Mouse (Mus musculus) 3T3-L1 (cell line): ENCODE measurements around the gene Dusp6.

Experiments used
- DNase-seq: peaks from one replicate; pipeline ENCODE4 v3.0.0-alpha.2; 2015; ENCODE audit warnings: low read depth, low spot score

Dusp6 gene

DNA sequence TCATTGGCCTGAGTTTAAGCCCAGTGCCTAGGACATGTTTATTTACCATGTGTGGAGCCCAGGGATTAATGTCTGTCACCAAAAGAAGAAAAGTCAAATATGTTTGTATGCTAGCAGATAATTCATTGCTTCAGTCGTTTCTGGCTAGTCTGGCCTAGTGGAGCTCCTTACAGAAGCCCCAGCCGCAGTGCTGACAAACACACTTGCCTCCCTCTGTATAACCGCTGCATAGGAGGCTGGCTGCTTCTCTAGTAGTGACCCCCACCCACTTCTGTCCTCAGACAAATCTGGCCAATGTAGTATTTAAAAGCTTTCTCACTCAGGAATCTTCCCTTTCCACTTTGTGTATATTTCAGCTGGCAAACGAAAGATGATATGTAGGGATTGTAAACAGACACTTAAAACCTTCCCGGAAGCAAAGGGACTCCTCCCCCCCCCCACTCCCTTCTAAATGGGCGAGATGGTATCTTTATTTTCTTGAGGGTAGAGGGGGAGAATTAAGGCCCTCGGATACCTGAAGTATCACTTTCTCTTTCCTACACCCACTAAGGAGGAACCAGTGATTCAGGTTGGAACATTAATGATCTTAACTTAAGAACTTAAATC is 18.3 kb upstream of the Dusp6 start:
- no peak for DNase-seq

DNA sequence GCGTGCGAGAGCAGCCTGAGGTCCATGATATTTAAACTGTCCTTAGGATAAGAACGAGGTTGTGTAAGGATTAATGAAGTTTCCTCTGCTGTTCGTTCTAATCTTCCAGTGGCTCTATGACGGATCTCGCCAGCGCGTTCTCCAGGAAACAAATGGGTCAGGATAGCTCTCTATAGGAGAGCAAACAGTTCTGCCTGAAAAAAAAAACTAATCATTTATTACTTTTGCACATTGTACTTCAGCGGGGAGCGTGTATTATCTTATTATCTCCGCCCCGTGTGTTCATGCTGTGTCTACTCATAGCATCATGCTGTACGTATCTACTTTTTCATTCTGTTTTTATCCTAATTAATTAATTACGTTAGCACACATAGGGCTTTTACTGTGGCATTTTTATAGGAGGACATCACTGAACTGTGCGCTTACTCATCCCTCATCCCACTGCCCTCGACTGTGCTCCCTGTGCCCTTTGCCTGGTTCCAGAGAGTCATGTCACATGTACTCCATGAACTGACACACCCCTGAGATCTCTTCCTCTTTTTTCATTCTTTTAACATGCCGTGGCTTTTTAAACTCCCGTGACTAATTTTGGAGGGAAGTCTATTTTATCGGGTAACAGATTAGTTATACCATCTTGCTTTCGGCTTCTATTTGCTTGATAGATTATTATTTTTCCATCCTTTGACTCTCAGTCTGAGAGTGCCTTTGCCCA is 16.1 kb upstream of the Dusp6 start:
- DNase-seq, result no peak

DNA sequence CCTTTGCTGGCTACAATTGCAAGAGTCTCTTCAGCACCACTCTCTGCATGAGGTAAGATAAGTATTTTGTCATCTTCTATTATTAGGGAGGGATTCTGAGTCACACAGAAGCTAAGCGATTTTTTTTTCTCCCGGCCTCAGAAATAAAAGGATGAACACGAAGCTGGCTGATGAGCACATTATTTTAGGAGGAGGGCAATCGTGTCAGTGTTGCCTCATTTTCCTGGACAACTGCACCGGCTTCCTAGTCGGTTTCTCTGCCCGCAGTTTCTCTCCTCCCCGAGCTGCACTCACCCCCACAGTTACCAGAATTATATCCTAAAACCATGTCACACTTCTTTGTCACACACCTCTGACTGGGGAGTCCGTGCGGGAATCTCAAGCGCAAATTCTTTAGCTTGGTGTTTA is 12.2 kb upstream of the Dusp6 start:
- DNase-seq, result peak; percentile 72

DNA sequence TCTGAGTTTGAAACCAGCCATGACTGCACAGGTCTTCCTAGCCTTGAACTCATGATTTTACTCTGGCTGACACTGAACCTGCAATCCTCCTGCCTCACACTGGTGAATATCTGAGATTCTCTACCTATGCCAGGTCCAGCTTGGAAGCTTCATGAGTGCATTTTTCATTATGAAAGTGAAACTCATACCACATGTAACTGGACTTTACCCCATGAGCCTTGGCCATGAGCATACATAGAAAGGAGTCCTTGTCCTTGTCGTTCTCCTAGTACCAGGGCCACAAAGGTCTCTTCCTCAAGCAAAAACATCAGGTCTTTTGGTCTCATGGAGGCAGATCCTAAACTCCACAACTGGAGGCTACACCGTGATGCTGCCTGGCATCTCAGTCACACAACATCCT is 9.6 kb upstream of the Dusp6 start:
- no peak for DNase-seq

DNA sequence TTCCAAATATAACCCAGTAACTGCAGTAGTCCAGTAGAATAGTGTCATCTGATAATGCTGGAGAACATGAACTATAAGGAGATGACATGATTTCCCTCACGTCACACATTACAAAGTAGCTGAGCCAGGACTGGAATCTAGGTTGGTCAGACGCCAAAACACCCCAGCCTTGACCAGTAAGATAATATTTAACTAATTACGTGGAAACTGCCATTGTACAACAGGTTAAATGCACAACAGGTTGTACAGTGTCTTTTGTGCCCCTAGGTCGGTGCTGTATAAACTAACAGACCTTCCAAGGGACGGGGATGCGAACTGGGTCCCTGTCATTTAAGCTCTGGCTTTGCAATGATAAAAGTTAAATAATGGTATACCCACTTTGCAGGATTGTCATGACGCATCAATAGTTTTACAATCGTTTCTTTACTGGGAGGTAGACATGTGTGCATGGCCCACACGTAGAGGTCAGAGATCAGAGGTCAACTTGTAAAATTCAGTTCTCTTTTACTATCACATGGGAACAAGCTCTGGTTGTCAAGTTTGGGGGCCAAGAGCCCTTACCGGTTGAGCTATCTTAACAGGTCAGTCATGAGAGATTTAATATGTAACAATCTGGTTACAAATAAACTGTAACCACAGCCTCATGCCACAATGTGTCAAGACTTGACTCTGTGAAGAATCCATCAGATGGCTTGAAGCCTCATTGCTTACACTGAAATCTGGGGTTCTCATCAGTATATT is 7.0 kb upstream of the Dusp6 start:
- DNase-seq, result no peak

DNA sequence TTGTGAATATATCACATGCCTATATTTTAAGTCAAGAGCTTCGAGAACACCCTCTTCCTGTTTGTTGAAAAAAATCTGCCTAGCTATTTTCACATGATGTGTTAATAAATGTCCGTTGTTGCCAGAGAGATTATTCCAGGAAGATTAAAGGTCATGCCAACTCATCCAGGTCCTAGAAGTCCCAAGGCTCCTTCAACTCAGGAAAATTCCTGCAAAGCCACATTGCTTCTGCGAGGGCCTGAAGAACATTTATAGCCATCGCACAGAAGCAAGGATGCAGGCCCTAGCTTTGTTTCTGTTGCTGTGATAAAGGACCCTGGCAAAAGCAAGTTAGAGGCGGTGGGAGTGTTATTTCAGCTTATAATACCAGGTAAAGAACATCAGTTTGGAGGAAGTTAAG is 5.5 kb upstream of the Dusp6 start:
- no peak for DNase-seq

DNA sequence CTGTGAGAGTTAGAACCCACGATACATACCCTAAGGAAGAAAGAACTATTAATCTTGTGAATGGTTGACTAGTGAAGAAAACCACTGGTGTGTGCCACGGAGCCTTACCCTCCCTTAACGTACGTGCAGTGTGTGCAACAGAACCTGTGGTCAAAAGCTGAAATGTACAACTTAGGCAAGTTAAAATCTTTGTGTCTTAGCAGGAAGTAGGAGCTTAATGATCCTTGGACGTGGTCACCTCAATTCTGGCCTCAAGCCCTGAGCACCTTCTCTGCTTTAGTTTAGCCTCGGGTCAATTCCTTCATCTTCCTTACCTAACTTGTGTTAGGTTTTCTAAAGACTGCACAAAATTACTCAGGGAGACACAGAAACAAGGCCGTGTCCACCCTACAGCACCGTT is 3.2 kb upstream of the Dusp6 start:
- no peak for DNase-seq

DNA sequence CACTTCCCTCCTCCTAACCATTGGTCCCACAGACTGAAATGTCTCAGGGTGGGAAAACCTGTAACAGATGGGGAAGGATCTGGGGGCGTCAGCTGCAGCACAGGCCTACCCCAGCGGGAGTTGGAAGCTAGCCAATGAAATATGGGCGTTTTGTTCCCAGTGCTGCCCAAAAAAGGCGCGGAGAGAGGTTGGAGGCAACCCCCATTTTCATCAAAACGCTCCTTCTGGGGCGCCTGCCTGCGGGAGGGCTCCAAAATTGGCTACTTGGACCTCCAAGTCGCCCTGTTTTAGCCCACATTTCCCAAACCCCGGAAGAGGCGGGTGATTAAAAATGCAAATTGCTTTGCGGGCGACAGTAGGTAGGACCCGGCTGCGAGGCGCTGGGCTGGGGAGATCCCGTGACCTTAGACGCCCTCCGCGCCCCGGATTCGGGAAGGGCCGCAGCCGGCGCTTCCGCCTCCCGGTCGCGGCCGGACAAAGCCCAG is 1.8 kb upstream of the Dusp6 start:
- peak; percentile 57 for DNase-seq

DNA sequence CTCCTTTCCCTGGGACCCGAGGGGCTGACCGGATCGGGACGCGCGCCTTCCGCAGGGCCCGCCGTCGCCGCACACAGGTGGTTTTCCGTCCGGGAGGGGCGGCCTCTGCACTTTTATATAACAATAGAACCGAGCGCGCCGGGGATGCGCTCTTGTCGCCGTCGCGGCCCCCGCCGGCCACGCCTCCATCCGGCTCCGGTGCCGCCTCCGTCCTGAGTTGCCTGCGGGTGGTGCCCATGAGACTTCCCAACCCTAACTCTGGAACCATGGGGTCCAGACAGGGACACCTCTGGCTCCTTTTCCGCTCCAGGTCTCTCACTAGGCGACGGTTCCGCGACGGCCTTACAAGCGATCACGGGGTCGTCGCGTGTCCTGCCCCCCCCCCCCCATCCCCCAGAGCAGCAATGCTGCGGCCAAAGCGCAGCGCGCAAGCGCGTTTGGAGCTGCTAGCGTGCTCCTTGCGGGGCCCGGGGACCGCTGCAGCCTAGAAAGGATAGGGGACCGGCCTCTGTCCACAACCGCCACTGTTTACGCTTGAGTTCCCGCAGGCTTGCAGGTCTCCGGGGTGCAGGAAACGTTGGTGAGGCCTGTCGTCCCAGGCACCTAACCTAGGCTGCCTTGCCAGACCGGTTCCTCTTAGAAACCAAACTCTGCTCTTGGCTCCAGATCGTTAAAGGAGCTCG is 1.3 kb upstream of the Dusp6 start:
- DNase-seq, result peak; percentile 73

DNA sequence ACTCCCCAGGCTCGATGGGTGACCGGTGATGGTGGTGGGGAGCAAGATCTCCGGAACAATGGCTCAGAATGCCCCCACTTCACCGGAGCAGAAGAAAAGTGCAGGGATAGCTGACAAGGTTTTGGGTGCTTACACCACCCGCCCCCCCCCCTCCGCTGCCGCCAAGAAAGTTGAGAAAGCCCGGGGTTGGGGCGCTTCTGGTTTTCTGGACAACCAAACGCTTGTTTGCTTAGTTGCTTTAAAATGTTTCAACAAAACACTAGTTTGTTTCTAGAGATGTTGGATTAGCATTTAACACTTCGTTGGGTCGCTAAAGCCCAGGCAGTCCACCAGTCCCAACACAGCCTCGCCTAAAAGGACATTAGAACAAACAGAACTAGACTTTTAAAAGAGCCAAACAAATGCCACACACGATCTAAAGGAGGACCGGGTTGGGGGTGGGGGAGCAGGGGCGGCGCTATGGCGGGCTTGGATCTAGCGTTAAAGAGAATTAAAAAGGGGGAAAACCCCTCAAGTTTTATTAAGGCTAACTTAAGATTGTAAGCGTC is 638 bp upstream of the Dusp6 start:
- DNase-seq, result no peak

DNA sequence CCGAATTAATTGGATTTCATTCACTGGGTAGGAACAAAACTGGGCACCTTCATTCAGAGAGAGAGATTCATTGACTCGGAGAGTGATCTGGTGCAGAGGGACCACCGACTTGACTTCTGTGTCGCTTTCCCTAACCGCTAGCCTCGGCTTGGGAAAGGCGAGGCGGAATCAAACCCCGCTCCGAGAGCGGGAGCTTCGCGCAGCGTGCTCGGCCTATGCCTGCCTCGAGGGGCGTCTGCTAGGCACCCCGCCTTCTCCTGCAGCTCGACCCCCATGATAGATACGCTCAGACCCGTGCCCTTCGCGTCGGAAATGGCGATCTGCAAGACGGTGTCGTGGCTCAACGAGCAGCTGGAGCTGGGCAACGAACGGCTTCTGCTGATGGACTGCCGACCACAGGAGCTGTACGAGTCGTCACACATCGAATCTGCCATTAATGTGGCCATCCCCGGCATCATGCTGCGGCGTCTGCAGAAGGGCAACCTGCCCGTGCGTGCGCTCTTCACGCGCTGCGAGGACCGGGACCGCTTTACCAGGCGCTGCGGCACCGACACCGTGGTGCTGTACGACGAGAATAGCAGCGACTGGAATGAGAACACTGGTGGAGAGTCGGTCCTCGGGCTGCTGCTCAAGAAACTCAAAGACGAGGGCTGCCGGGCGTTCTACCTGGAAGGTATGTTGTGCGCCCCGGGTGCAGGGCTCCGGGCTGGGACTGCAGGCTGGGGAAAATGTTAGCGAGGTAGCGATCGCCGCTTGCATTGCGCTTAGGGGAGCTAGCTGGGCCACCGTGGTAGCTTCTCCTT is 589 bp downstream of the Dusp6 start:
- DNase-seq, result peak; percentile 48

DNA sequence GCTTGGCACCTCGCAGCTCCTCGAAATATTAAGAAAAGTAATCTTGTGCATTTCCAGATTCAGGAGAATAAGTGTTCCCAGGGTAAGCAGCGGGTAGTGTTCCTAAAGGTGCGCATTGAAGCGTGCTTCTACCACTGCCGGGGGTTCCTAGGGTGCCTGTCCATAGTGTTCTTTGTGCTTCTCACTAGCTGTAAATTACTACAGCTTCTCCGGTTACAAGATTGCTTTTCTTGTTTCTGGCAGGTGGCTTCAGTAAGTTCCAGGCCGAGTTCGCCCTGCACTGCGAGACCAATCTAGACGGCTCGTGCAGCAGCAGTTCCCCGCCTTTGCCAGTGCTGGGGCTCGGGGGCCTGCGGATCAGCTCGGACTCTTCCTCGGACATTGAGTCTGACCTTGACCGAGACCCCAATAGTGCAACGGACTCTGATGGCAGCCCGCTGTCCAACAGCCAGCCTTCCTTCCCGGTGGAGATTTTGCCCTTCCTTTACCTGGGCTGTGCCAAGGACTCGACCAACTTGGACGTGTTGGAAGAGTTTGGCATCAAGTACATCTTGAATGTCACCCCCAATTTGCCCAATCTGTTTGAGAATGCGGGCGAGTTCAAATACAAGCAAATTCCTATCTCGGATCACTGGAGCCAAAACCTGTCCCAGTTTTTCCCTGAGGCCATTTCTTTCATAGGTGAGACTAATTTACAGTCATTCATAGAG is 1.4 kb downstream of the Dusp6 start:
- peak; percentile 38 for DNase-seq

DNA sequence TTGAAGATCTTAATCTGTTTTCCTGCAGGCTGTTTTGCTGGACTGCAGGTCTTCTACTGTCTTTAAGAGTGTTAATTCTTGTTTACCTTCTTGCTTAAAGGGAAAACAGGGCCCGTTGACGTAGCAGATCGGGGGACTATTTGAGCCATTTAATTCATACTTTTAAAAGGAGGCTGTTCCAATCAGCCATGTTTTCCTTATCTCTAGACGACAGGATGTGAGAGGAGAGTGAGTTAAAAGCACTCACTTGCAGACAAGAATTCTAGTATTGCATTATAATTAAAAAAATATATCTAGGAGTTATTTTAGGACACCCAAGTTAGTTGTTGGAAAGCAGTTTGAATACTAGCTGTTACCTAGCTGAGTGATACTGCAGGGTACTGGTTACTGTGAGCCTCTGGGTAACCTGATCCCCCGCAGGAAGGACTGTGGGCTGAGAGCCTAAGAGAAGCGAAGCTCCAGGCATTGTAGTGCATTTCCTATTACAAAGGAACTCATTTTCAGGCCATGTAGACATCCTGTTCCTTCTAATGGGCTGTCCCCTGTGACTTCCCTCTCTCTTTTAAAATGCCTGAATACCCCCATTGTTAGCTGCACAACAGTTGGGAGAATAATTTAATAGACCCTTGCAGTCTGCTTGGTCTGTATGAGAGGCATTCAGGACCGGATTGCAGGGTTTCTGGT is 2.1 kb downstream of the Dusp6 start:
- peak; percentile 61 for DNase-seq

DNA sequence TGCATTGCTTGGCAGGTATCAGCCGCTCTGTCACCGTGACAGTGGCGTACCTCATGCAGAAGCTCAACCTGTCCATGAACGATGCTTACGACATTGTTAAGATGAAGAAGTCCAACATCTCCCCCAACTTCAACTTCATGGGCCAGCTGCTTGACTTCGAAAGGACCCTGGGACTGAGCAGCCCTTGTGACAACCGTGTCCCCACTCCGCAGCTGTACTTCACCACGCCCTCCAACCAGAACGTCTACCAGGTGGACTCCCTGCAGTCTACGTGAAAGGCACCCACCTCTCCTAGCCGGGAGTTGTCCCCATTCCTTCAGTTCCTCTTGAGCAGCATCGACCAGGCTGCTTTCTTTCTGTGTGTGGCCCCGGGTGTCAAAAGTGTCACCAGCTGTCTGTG is 3.0 kb downstream of the Dusp6 start:
- no peak for DNase-seq

DNA sequence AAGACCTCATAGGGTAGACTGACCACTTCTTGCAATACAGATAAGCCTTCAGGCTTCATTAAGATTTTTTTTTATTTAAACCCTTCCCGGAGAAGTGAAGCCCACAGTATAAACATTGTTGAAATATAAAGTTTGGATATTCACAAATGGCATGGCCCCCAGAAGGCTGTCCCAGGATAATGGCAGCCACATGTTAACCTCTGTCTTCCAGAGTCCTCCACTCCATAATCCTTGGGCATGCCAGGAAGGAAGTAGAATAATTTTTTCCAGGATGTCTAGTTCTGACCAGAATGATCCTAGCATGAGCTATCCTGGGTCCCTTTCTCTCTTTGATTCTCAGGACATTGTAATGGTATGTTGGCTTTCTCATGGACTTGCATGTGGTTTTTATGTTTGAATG is 4.6 kb downstream of the Dusp6 start:
- no peak for DNase-seq

DNA sequence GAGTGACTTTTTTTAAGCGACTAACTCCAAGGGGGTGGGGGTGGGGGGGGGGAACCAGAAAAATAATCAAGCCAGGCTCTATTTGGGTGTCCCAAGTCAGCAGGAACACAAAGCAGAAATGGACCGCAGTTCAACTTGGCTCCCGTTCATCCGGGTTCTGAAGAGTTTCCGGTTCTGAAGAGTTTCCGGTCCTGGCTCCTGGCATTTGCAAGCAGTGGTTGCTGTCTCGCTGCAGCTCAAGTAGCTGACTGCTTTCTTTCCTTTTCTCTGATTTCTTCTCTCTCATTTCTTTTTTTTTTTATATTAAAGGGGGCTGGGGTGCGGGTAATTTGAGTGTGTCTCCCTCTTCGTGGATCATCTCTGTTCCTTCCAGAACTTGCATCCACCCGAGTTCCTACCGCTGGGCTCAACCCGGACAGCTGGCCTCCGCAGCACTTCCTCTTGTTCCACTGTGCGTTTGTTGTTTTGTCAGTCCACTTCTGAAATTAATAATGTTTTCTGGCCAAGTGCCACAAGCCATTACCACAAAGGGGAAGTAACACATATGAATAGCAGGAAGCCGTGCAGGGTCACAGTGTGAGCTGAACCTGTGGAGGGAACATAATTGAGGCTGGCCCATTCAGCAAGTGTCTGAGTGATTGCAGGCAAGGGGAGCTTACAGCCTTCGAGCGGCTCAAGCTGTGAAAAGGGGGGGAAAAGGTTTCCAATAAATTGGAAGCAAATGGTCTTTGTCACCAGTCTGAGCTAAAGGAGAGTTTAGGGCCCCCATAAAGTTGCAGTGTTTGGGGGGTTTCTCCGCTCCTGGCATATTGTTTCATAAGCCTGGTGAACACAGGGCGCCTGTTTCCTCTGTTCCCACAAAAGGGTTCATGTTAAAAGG is 5.6 kb downstream of the Dusp6 start:
- DNase-seq, result no peak

DNA sequence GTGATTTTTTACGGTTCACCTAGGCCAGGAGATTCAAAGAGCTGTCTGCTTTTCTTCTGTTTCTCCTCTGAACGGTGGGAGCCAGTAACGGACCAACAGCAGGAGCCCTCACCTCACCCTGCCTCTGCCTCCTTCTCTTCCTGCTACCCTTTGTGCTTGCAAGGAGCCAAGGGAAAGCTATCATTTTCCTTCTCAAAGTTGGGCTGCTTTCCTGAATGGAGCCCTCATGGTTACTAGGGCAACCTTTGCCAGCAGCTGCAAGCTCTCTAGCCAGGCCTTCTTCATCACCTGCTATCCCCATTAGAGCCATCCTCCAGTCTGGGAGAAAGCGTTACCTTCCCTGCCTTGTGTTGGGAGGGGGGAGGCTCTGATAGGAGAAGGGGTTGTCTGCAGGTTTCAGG is 6.3 kb downstream of the Dusp6 start:
- DNase-seq, result no peak

DNA sequence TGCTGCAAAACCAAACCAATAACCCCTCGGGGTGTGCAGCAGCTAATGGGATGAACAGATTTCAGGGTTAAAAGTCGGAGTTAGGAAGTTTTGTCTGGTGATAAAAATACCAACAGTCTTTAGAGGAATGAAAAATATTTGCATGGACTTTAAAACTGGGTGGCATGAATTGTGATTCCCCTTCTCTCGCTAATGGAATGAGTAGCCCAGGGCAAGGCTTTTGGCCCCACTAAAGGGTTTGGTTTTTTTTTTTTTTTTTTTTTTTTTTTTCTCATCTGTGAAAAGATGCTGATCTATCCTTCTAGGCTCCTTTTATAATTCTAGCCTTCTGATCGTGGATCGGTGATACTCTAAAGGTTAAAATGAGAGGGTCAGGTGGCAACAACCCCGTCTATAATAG is 6.7 kb downstream of the Dusp6 start:
- no peak for DNase-seq

DNA sequence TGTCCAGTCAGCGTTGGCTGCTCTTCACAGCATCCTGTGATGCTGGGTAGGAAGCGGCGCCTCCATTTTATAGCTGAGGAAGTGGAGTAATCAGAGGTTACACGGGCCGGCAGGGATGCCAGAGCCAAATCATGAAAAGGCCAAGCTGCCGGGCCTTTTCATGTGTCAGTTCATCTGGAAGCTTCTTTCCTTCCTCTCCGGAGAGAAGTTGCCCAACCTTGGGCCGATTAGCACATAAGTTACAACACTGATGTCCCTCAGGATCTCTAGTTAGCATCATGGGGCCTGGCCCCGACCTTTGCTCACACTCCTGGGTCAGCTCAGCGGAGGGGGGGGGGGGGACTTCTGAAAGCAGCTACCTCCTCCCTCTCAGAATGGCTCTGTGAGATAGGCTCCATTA is 7.4 kb downstream of the Dusp6 start:
- no peak for DNase-seq
